Mouse (Mus musculus): ENCODE results near the gene Prr12. TPM values are rescaled to one million over a fixed set of nuclear protein-coding genes. Genes with fewer than 3 reads are reported as not detected.

The Prr12 gene
- polyA plus RNA-seq, 1 experiment from 2014 or later = 12.2 TPM

GRCm38 (mm10) chr7:45004546-45004945, 48.1 kb downstream of the Prr12 start:
- peaks cover 61% of the 10 kb centered on the region for H3K36me3 ChIP-seq (ENCODE audit: control insufficient read depth, insufficient read depth, low read length)
- WGBS = 85% methylated on average over 3 of the region's 3 CpGs
- H3K27ac ChIP-seq (ENCODE audit: low read depth, low read length) = no peak overlapping the region
- H3K9me3 ChIP-seq (ENCODE audit: control insufficient read depth, low read length) = no peaks in the 10 kb centered on the region
- no peak overlapping the region for H3K4me3 ChIP-seq (ENCODE audit: low read depth, low read length)
- peaks cover under 1% of the 10 kb centered on the region; the same call in 1 of the 2 replicates for H3K4me1 ChIP-seq (ENCODE audit: control insufficient read depth, insufficient read depth, low read length)
- H3K4me2 ChIP-seq = no peak overlapping the region
- no peak overlapping the region for H3K9ac ChIP-seq (ENCODE audit: low read length)
- H3K27me3 ChIP-seq (ENCODE audit: control insufficient read depth, insufficient read depth, low read length) = no peaks in the 10 kb centered on the region
- ATAC-seq (ENCODE audit: low FRiP score) (no peak), DNase-seq (ENCODE audit: low spot score, missing footprints) (no peak)

- ATAC-seq (ENCODE audit: low FRiP score) = no peak
- Histone ChIP-seq H3K9me3 (ENCODE audit: control insufficient read depth, low read length) (no peaks in the 10 kb centered on the region), H3K9ac (ENCODE audit: low read length) (no peak overlapping the region), H3K27me3 (ENCODE audit: control insufficient read depth, insufficient read depth, low read length) (no peaks in the 10 kb centered on the region), H3K4me1 (ENCODE audit: control insufficient read depth, insufficient read depth, low read length) (peaks cover 14% of the 10 kb centered on the region), H3K4me3 (ENCODE audit: low read depth, low read length) (no peak overlapping the region), H3K4me2 (no peak overlapping the region), H3K36me3 (ENCODE audit: control insufficient read depth, insufficient read depth, low read length) (peaks cover 51% of the 10 kb centered on the region), H3K27ac (ENCODE audit: low read depth, low read length) (no peak overlapping the region)
- 87% methylated on average over 7 of the region's 7 CpGs for WGBS
- no peak for DNase-seq (ENCODE audit: low spot score, missing footprints)
Measured at GRCm38 (mm10) chr7:45002440-45002839, 50.2 kb downstream of the Prr12 start.

DNA sequence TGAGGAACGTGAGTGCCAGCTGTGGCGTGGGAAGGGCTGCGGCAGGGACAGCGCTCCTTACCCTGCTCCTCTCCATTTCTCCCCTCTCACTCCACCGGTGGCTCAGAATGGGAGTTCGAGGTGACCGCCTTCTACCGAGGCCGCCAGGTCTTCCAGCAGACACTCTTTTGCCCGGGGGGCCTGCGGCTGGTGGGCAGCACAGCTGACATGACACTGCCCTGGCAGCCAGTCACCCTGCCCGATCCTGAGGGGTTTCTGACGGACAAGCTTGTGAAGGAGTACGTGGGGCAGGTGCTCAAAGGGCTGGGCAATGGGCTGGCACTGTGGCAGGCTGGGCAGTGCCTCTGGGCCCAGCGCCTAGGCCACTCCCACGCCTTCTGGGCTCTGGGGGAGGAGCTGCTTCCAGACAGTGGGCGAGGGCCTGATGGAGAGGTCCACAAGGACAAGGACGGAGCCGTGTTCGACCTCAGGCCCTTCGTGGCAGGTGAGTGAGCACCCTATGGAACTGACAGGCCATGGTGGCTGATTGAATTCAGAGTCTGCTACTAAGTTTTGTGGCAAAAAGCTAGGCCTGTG, 52.1 kb downstream of the Prr12 start:
- Histone ChIP-seq H3K4me1 (ENCODE audit: control insufficient read depth, insufficient read depth, low read length) (peaks cover 23% of the 10 kb centered on the region), H3K27me3 (ENCODE audit: control insufficient read depth, insufficient read depth, low read length) (no peaks in the 10 kb centered on the region), H3K9ac (ENCODE audit: low read length) (no peak overlapping the region), H3K4me2 (no peak overlapping the region), H3K4me3 (ENCODE audit: low read depth, low read length) (no peak overlapping the region), H3K9me3 (ENCODE audit: control insufficient read depth, low read length) (no peaks in the 10 kb centered on the region), H3K36me3 (ENCODE audit: control insufficient read depth, insufficient read depth, low read length) (peaks cover 37% of the 10 kb centered on the region), H3K27ac (ENCODE audit: low read depth, low read length) (no peak overlapping the region)
- 87% methylated on average over 21 of the region's 21 CpGs for WGBS
- DNase-seq (ENCODE audit: low spot score, missing footprints) = no peak
- no peak for ATAC-seq (ENCODE audit: low FRiP score)

DNA sequence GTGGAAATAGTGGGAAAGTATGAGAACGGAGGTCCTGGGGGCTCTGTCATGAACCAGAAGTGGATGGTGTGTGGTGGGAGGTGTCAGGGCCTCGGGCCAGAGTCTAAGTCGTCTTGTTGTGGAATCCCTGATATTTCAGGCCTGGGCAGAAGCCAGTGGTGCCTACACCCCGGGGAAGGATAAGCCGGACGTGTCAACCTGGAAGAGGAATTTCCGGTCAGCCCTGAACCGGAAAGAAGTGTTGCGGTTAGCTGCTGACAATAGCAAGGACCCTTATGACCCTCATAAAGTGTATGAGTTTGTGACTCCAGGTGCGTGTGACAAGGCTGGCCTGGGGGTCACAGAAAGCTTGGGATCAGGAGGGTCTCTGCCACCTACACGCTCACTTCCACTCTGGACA, 52.9 kb downstream of the Prr12 start:
- Histone ChIP-seq H3K27me3 (ENCODE audit: control insufficient read depth, insufficient read depth, low read length) (no peaks in the 10 kb centered on the region), H3K4me2 (no peak overlapping the region), H3K27ac (ENCODE audit: low read depth, low read length) (no peak overlapping the region), H3K4me3 (ENCODE audit: low read depth, low read length) (no peak overlapping the region), H3K9ac (ENCODE audit: low read length) (no peak overlapping the region), H3K4me1 (ENCODE audit: control insufficient read depth, insufficient read depth, low read length) (peaks cover 25% of the 10 kb centered on the region), H3K36me3 (ENCODE audit: control insufficient read depth, insufficient read depth, low read length) (peaks cover 33% of the 10 kb centered on the region; the same call in 1 of the 2 replicates), H3K9me3 (ENCODE audit: control insufficient read depth, low read length) (no peaks in the 10 kb centered on the region)
- ATAC-seq (ENCODE audit: low FRiP score) (no peak), DNase-seq (ENCODE audit: low spot score, missing footprints) (no peak)
- WGBS = 87% methylated on average over 11 of the region's 11 CpGs

GRCm38 (mm10) chr7:44998501-44998955, 54.2 kb downstream of the Prr12 start, which contains the start of gene Bcl2l12:
Gene Bcl2l12 (minus strand): TSS chr7:44998712.
- peaks cover 25% of the 10 kb centered on the region for H3K4me1 ChIP-seq (ENCODE audit: control insufficient read depth, insufficient read depth, low read length)
- H3K4me2 ChIP-seq = peak within 1 kb of the TSS; percentile 82
- no peaks in the 10 kb centered on the region for H3K9me3 ChIP-seq (ENCODE audit: control insufficient read depth, low read length)
- H3K27me3 ChIP-seq (ENCODE audit: control insufficient read depth, insufficient read depth, low read length) = no peaks in the 10 kb centered on the region
- peaks cover 32% of the 10 kb centered on the region; the same call in 1 of the 2 replicates for H3K36me3 ChIP-seq (ENCODE audit: control insufficient read depth, insufficient read depth, low read length)
- H3K9ac ChIP-seq (ENCODE audit: low read length) = peak within 1 kb of the TSS; percentile 77
- DNase-seq (ENCODE audit: low spot score, missing footprints) = peak; percentile 93
- peak within 1 kb of the TSS; percentile 41; the same call in 1 of the 2 replicates for H3K27ac ChIP-seq (ENCODE audit: low read depth, low read length)
- peak; percentile 9; the same call in 1 of the 2 replicates for ATAC-seq (ENCODE audit: low FRiP score)
- H3K4me3 ChIP-seq (ENCODE audit: low read depth, low read length) = peak within 1 kb of the TSS; percentile 64
- 3% methylated on average over 18 of the region's 18 CpGs for WGBS

DNA sequence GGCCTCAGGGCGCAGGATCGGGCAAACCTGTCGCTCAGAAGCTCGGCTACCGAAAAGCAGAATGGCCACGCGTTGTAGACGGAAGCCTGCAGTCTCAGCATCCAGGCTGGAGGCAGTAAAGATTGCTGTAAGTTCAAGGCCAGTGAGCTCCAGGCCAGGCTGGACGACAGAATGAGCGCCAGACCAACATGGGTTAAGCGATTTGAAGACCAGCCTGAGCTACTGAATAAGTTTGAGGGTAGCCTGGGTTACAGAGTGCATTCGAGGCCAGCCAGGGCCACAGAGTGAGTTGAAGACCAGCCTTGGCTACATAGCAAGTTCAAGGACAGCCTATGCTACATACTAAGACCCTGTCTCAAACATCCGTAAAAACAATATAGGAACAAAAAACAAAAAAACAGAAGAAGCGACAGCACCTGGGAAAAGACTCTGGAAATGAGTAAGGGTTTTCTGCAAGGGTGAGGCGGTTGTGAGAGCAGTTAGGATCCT, 54.7 kb downstream of the Prr12 start:
- Histone ChIP-seq H3K27ac (ENCODE audit: low read depth, low read length) (peak overlapping the region; percentile 41; the same call in 1 of the 2 replicates), H3K9me3 (ENCODE audit: control insufficient read depth, low read length) (no peaks in the 10 kb centered on the region), H3K4me1 (ENCODE audit: control insufficient read depth, insufficient read depth, low read length) (peaks cover 25% of the 10 kb centered on the region), H3K4me2 (peak overlapping the region; percentile 82), H3K27me3 (ENCODE audit: control insufficient read depth, insufficient read depth, low read length) (no peaks in the 10 kb centered on the region), H3K9ac (ENCODE audit: low read length) (peak overlapping the region; percentile 77), H3K36me3 (ENCODE audit: control insufficient read depth, insufficient read depth, low read length) (peaks cover 26% of the 10 kb centered on the region; the same call in 1 of the 2 replicates), H3K4me3 (ENCODE audit: low read depth, low read length) (peak overlapping the region; percentile 64)
- 3% methylated on average over 15 of the region's 15 CpGs for WGBS
- DNase-seq (ENCODE audit: low spot score, missing footprints) (no peak), ATAC-seq (ENCODE audit: low FRiP score) (peak; percentile 8; the same call in 1 of the 2 replicates)

DNA sequence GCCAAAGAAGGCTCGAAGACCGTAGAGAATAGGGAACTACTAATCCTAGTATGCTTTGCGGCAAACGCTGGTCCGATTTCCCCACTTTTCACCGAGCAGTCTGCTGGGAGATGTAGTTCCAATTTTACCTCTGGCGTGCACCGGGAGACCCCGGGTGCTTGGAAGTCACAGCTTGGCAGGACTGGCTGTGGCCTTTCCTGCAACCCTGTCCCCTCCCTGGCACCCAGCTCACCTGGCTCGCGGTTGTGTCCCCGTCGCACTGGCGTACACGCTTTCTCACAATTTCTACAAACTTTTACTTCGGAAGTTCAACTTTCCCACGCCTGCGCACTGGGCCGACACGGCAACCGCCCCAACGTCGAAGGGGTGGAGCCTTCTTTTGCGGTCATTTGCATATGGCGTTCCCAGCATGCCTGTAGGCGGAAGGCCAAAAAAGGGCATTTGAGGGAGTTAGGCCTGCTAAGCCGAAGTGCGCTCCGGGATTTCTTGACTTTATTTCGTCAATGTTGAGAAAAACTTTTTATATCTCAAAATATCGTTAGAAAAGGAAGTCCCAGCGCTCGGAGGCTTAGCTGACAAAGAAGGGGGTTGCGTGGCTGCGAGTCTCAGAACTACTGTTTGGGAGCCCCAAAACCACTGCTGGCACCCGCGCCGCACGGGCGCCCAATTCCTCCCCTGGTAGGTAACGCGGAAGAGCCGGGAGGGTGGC, 55.3 kb downstream of the Prr12 start, which contains the start of gene Irf3:
Gene Irf3 (plus strand): TSS at position 418 of the 709 bp plus-strand sequence.
- Histone ChIP-seq H3K4me2 (peak within 1 kb of the TSS; percentile 82), H3K27ac (ENCODE audit: low read depth, low read length) (peak within 1 kb of the TSS; percentile 41), H3K36me3 (ENCODE audit: control insufficient read depth, insufficient read depth, low read length) (peaks cover 26% of the 10 kb centered on the region; the same call in 1 of the 2 replicates), H3K9ac (ENCODE audit: low read length) (peak within 1 kb of the TSS; percentile 77), H3K27me3 (ENCODE audit: control insufficient read depth, insufficient read depth, low read length) (no peaks in the 10 kb centered on the region), H3K4me1 (ENCODE audit: control insufficient read depth, insufficient read depth, low read length) (peaks cover 25% of the 10 kb centered on the region), H3K9me3 (ENCODE audit: control insufficient read depth, low read length) (no peaks in the 10 kb centered on the region), H3K4me3 (ENCODE audit: low read depth, low read length) (peak within 1 kb of the TSS; percentile 64)
- WGBS = under 1% methylated on average over 43 of the region's 43 CpGs
- peak; percentile 89 for ATAC-seq (ENCODE audit: low FRiP score)
- peak; percentile 99 for DNase-seq (ENCODE audit: low spot score, missing footprints)

DNA sequence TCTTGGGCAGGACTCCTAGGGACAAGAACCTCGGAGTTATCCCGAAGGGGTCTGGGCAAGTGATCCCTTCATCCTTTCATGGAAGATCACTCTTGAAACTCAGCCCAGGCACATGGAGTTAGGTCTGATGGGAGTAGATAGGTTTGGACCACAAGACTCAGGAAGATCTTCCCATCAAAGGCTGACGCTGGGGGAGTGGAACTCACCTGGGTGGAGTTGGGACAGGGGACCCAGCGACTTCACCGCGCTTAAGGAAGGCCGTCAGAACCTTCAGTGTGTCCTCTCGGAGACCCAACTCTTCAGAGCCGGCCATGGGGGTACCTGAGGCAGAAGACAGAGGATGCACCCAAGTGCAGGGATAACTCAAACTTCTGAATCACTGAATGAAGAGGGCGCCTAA, 56.0 kb downstream of the Prr12 start:
- peak overlapping the region; percentile 4; the same call in 1 of the 2 replicates for H3K27ac ChIP-seq (ENCODE audit: low read depth, low read length)
- DNase-seq (ENCODE audit: low spot score, missing footprints) (peak; percentile 87), ATAC-seq (ENCODE audit: low FRiP score) (no peak)
- H3K4me1 ChIP-seq (ENCODE audit: control insufficient read depth, insufficient read depth, low read length) = peaks cover 25% of the 10 kb centered on the region
- H3K36me3 ChIP-seq (ENCODE audit: control insufficient read depth, insufficient read depth, low read length) = peaks cover 19% of the 10 kb centered on the region; the same call in 1 of the 2 replicates
- no peaks in the 10 kb centered on the region for H3K27me3 ChIP-seq (ENCODE audit: control insufficient read depth, insufficient read depth, low read length)
- 21% methylated on average over 10 of the region's 10 CpGs for WGBS
- peak overlapping the region; percentile 64 for H3K4me3 ChIP-seq (ENCODE audit: low read depth, low read length)
- peak overlapping the region; percentile 82 for H3K4me2 ChIP-seq
- H3K9ac ChIP-seq (ENCODE audit: low read length) = peak overlapping the region; percentile 77
- H3K9me3 ChIP-seq (ENCODE audit: control insufficient read depth, low read length) = no peaks in the 10 kb centered on the region

All from midbrain, embryonic 11.5 days (tissue).